Mouse (Mus musculus): ENCODE results near the gene Spef1. TPM values are rescaled to one million over a fixed set of nuclear protein-coding genes. Genes with fewer than 3 reads are reported as not detected.

Gene Spef1
- total RNA-seq (2023) = 1.0 to 2.0 TPM (median 1.8 TPM) in 4 replicates

GRCm38 (mm10) chr2:131186771-131187601, at the start of gene Spef1, which contains the start of gene Cdc25b:
Gene Spef1, minus strand, starts transcription at chr2:131187282.
Gene Cdc25b, plus strand, starts transcription at chr2:131186949.

GRCm38 (mm10) chr2:131233307-131234126, 46.4 kb upstream of the Spef1 start, which contains the start of gene Mavs:
Gene Mavs, plus strand, starts transcription at chr2:131234063.

GRCm38 (mm10) chr2:131206778-131207177, 19.7 kb upstream of the Spef1 start, which contains the start of gene Ap5s1:
Gene Ap5s1, plus strand, starts transcription at chr2:131207078.

GRCm38 (mm10) chr2:131179990-131180587, 7.0 kb downstream of the Spef1 start, which contains the start of gene Cenpb:
Gene Cenpb, minus strand, starts transcription at chr2:131180067.

GRCm38 (mm10) chr2:131159938-131160581, 27.0 kb downstream of the Spef1 start, which contains the start of gene 1700037H04Rik:
Gene 1700037H04Rik, minus strand, starts transcription at chr2:131160081.

GRCm38 (mm10) chr2:131132930-131133547, 54.0 kb downstream of the Spef1 start, which contains the start of gene Gm11037:
Gene Gm11037, plus strand, starts transcription at chr2:131133497.

GRCm38 (mm10) chr2:131127161-131127730, 59.8 kb downstream of the Spef1 start, which contains the start of gene Hspa12b:
Gene Hspa12b, plus strand, starts transcription at chr2:131127280.

Other genes starting within 250 kb of the Spef1 start
- gene Gfra4, start 144.2 kb downstream of the Spef1 start, total RNA-seq (2023) = not detected in 4 replicates
- not detected in 4 replicates for gene Adam33, start 123.5 kb downstream of the Spef1 start, total RNA-seq (2023)
- gene Siglec1, start 100.5 kb downstream of the Spef1 start, total RNA-seq (2023) = 0.09 to 0.38 TPM (median 0.21 TPM) in 4 replicates
- gene Hspa12b, start 60.0 kb downstream of the Spef1 start, total RNA-seq (2023) = 0.21 TPM in 1 of 4 replicates, not detected in the others
- not detected in 4 replicates for gene Gm11037, start 53.8 kb downstream of the Spef1 start, total RNA-seq (2023)
- gene 1700037H04Rik, start 27.2 kb downstream of the Spef1 start, total RNA-seq (2023) = 18.1 to 21.6 TPM (median 20.3 TPM) in 4 replicates
- 25.8 to 26.4 TPM (median 26.0 TPM) in 4 replicates for gene Cenpb, start 7.2 kb downstream of the Spef1 start, total RNA-seq (2023)
- 64.9 to 80.9 TPM (median 71.7 TPM) in 4 replicates for gene Cdc25b, start 333 bp downstream of the Spef1 start, total RNA-seq (2023)
- 5.8 to 11.0 TPM (median 7.2 TPM) in 4 replicates for gene Ap5s1, start 19.8 kb upstream of the Spef1 start, total RNA-seq (2023)
- gene Mavs, start 46.8 kb upstream of the Spef1 start, total RNA-seq (2023) = 19.8 to 26.9 TPM (median 22.6 TPM) in 4 replicates
- 63.0 to 67.8 TPM (median 64.3 TPM) in 4 replicates for gene Pank2, start 75.2 kb upstream of the Spef1 start, total RNA-seq (2023)
- 4.1 to 5.8 TPM (median 5.8 TPM) in 4 replicates for gene Rnf24, start 165.6 kb upstream of the Spef1 start, total RNA-seq (2023)